Mouse (Mus musculus): ENCODE results near the gene Proser3. TPM values are rescaled to one million over a fixed set of nuclear protein-coding genes. Genes with fewer than 3 reads are reported as not detected.
A peak's percentile ranks its signal among the peaks of the same experiment; 100 is the strongest.

Proser3 gene
- total RNA-seq, 2 experiments from 2014 or later = 5.1 to 8.0 TPM

- no peak for DNase-seq (ENCODE audit: low spot score)
These were observed 61.2 kb downstream of the Proser3 start for GRCm38 (mm10) chr7:30490957-30491307.

GRCm38 (mm10) chr7:30490251-30490956, 61.7 kb downstream of the Proser3 start:
- peak; percentile 24 for DNase-seq (ENCODE audit: low spot score)

Small RNAs within 50 kb of the gene (microRNA-seq; reads per million reads assigned to microRNA genes)
- gene Gm38670 (1.7 reads per million), gene Mir3569 (not detected)

Other genes with a start within 250 kb of the Proser3 start
- gene Alkbh6, start 243.6 kb downstream of the Proser3 start, total RNA-seq (2021) = 10 to 100 TPM; 20.6 to 24.6 TPM
- gene Syne4, start 237.5 kb downstream of the Proser3 start, total RNA-seq (2021) = 1 to 10 TPM; 2.0 to 2.1 TPM
- under 1 TPM; 0.59 TPM for gene E130208F15Rik, start 230.6 kb downstream of the Proser3 start, total RNA-seq (2021)
- 1 to 10 TPM; 6.5 to 7.6 TPM for gene Sdhaf1, start 228.4 kb downstream of the Proser3 start, total RNA-seq (2021)
- 1 to 10 TPM; 4.7 to 5.3 TPM for gene Lrfn3, start 189.5 kb downstream of the Proser3 start, total RNA-seq (2021)
- gene Tyrobp, start 138.5 kb downstream of the Proser3 start, total RNA-seq (2021) = 1 to 10 TPM; 3.3 to 6.3 TPM
- not detected for gene Hcst, start 132.4 kb downstream of the Proser3 start, total RNA-seq (2021)
- gene Nfkbid, start 130.6 kb downstream of the Proser3 start, total RNA-seq (2021) = under 1 TPM in 1 of 2 experiments, not detected in 1; 0.11 TPM
- 1 to 10 TPM in 1 of 2 experiments, under 1 TPM in 1; 0.82 to 1.4 TPM for gene Aplp1, start 106.8 kb downstream of the Proser3 start, total RNA-seq (2021)
- not detected for gene Kirrel2, start 94.6 kb downstream of the Proser3 start, total RNA-seq (2021)
- gene Nphs1, start 94.0 kb downstream of the Proser3 start, total RNA-seq (2021) = not detected
- not detected for gene Prodh2, start 58.7 kb downstream of the Proser3 start, total RNA-seq (2021)
- gene Arhgap33, start 17.2 kb downstream of the Proser3 start, total RNA-seq (2021) = under 1 TPM; 0.27 to 0.47 TPM
- 1,000 to 10,000 TPM; 1,641 to 2,096 TPM for gene Hspb6, start 121 bp downstream of the Proser3 start, total RNA-seq (2021)
- 1 to 10 TPM; 8.7 to 9.0 TPM for gene Lin37, start 7.5 kb upstream of the Proser3 start, total RNA-seq (2021)
- gene U2af1l4, start 11.0 kb upstream of the Proser3 start, total RNA-seq (2021) = 10 to 100 TPM; 50.9 to 53.6 TPM
- gene Gm49396, start 11.0 kb upstream of the Proser3 start, total RNA-seq (2021) = 1 to 10 TPM; 1.0 to 1.3 TPM
- 100 to 1,000 TPM; 122 to 132 TPM for gene Psenen, start 11.3 kb upstream of the Proser3 start, total RNA-seq (2021)
- gene Igflr1, start 13.1 kb upstream of the Proser3 start, total RNA-seq (2021) = 1 to 10 TPM in 1 of 2 experiments, under 1 TPM in 1; 0.82 to 1.4 TPM
- gene Kmt2b, start 36.4 kb upstream of the Proser3 start, total RNA-seq (2021) = 10 to 100 TPM; 12.5 to 12.9 TPM
- not detected for gene Zbtb32, start 46.6 kb upstream of the Proser3 start, total RNA-seq (2021)
- not detected for gene Upk1a, start 60.5 kb upstream of the Proser3 start, total RNA-seq (2021)
- 1,000 to 10,000 TPM; 2,016 to 2,070 TPM for gene Cox6b1, start 73.9 kb upstream of the Proser3 start, total RNA-seq (2021)
- gene Etv2, start 83.6 kb upstream of the Proser3 start, total RNA-seq (2021) = not detected
- 10 to 100 TPM; 37.6 to 40.7 TPM for gene Rbm42, start 98.0 kb upstream of the Proser3 start, total RNA-seq (2021)
- 1 to 10 TPM; 2.6 to 3.8 TPM for gene Haus5, start 112.7 kb upstream of the Proser3 start, total RNA-seq (2021)
- gene Pmis2, start 119.3 kb upstream of the Proser3 start, total RNA-seq (2021) = 1 to 10 TPM; 2.8 to 3.9 TPM
- gene 2200002J24Rik, start 146.6 kb upstream of the Proser3 start, total RNA-seq (2021) = not detected
- under 1 TPM in 1 of 2 experiments, not detected in 1; 0.07 TPM for gene Atp4a, start 159.9 kb upstream of the Proser3 start, total RNA-seq (2021)
- gene Tmem147, start 177.2 kb upstream of the Proser3 start, total RNA-seq (2021) = 100 to 1,000 TPM; 215 to 233 TPM
- not detected for gene Gapdhs, start 191.4 kb upstream of the Proser3 start, total RNA-seq (2021)
- 1 to 10 TPM; 2.8 to 4.9 TPM for gene Sbsn, start 199.2 kb upstream of the Proser3 start, total RNA-seq (2021)
- gene Dmkn, start 211.5 kb upstream of the Proser3 start, total RNA-seq (2021) = under 1 TPM; 0.46 to 0.97 TPM
- gene Krtdap, start 235.6 kb upstream of the Proser3 start, total RNA-seq (2021) = 1 to 10 TPM in 1 of 2 experiments, not detected in 1; 2.1 TPM

Measured in gastrocnemius, adult 18-20 months (tissue).